Mouse (Mus musculus): ENCODE results near the gene Rab36.
"Not testable (repeated sequence)": the region's sequence is repeated elsewhere in the genome, so short reads cannot be mapped to it uniquely, and the experiment has no call there.

Gene Rab36

DNA sequence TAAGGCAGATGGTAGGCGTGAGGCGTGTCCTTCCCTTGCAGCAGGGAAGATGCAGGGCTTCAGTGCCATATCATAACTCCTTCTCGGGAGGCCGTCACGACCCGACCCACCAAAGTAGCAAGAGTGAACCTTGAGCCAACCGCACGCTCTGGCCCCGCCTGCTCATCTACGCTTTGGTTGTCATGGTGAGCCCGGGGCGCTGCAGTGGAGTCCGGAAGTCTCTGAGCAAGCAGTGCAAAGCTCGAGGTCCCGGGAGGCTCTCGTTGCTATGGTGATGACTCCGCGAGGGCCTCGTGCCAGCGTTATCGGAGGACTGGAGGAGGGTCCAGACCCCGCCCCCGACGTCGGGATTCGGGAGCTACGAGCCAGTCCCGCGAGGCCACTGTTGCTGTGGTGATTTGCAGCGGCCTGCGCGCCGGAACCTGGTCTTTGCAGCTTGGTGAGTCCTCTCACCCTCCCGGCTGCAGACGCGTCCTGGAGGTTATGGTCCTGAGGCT lies at the start of gene Rab36:
Rab36 (plus strand) TSS at position 176 of the 497 bp plus-strand sequence.
- DNase-seq (ENCODE audit: low spot score in 2 of 2), result peak; percentile 92 to 96

DNA sequence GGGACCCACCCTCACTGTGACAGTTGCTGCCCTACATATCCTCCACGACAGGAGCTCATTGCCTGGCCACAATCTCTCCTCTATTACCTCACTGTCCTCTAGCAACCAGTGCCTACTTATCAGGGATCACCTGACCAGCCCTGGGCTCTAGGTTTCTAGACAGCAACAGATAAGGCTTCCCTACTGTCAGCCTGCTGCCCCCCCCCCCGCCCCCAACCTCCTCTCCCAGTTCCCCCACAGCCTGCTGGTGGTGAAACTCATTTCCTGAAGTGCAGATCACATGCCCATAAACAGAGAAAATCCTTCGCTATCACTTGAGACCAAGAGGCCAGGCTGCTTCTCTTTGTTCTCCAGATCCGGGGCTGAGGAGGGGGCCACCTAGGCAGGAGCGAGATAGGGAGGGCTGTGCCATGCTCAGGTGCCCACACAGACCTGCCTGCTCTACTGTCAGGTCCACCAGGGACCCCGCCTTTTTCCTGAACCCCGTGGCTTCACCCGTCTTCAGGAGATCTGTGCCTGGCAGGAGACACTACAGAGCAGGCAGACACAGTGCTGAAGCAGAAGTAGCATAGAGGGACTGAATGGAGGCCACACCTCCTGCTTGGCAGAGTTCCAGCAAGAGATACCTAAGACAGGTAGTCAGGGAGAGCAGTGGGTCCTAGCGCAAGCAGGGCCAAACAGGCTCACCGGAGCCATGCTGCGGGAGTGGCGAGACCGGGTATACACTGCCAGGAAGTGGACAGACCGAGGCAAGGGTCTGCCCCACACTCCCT lies 49.0 kb upstream of the Rab36 start:
- no peak for DNase-seq (ENCODE audit: low spot score in 2 of 2)

DNA sequence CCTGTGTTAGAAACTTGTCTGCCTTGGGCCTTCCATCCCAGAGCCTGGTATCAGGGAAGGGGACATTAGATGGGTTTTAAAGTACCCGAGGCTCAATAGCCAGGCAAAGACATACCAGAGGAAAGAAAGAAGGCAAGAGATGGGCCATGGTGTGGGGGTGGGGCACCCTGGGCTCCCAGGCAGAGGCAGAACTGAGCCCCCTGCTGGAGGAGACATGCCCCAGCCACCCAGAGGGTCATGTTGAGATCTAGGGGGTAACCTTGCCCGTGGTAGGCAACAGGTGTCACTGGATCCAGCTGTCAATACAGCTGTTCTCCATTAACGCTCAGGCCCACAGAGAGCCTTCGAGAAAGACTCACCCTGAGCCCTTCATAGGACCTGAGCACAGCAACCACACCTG lies 47.0 kb upstream of the Rab36 start:
- no peak for DNase-seq (ENCODE audit: low spot score in 2 of 2)

DNA sequence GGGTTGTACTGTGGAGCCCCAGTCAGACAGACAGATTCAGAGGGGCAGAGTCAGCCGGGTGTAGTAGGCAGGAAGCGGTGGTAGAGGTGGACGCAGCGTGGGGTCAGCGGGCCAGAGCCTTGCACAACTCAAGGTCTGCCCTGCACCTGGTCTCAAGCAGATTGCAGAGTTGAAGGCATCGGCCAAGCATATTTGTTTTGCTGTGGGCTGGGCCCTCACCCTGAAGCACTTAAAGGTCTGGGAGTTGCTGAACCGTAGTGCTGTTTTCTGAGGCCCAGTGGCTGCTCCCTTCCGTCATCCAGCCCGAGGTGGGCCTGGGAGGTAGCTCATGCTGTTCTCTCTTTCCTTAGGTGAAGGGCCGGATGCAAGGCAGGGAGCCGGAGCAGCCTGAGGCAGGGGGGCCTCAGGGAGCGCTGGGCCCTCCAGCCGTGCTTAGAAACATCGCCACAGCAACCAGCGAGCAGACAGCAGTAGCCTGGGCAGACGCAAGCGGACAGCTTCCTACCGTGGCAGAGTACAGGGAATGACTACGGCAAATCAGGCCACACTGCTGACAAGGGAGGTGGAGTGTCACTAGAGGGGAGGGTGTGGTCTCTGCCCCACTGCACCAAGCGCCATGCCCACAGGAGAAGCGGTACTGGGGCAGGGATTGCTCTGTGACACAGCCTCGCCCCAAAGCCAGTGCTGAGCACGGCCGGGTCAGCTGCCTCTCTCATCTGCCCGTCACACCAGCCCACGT lies 46.1 kb upstream of the Rab36 start:
- no peak for DNase-seq (ENCODE audit: low spot score in 2 of 2)

DNA sequence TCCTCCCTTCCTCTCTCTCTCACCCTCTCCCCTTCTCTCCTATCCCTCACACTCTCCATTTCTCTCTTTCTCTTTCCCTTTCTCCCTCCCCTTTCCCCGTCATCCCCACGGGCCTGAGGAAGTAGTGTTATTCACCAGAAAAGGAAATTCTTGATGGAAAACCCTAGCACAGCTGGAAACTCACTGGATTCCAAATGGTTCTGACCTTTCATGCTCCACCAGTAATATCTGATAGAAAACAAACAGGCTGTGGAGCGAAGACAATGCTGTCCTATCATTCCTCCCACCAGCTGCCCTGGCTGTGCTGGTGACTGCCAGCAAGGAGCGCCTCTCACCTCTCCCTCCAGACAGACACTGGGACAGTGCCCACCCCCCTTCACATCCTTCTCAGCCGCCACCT lies 42.0 kb upstream of the Rab36 start:
- no peak for DNase-seq (ENCODE audit: low spot score in 2 of 2)

DNA sequence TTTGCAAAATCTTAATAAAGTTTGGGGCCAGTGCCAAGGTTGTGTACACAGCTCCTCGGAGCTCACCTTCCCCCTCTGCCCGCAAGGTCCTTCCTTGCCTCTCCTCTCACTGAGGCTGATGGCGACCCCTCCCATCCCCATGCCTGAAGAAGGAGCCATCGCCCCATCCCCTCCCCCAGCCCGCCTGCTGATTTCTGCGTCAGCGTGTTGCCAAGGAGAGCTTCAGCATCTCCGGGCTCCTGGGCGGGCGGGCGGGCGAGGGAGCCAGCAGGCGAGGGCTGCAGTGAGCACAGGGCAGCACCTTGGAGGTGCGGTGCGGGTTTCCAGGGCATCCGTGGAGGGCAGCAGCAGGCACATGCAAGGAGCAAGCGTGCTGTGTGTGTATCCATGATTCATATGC lies 41.5 kb upstream of the Rab36 start:
- peak in 1 of 2 experiments; percentile 55 for DNase-seq (ENCODE audit: low spot score in 2 of 2)

DNA sequence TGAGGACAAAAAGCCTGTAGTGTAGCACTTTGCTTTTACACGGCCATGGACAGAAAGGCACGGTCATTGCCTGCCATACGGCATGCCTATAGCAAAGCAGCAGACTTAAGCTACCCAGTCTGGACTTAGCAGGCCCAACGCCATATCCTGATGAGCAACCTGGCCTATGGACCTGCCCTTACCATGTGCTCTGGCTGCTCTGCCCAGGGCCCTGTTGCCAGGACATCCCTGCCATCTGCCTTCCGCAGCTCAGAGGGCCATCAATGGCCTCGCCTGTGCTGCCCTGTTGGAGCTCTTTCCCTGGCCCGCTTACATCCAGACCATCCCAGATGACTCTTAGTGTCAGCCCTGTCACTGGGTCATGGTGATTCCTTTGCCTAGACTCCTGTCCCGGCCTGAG lies 35.5 kb upstream of the Rab36 start:
- DNase-seq (ENCODE audit: low spot score in 2 of 2), result no peak

DNA sequence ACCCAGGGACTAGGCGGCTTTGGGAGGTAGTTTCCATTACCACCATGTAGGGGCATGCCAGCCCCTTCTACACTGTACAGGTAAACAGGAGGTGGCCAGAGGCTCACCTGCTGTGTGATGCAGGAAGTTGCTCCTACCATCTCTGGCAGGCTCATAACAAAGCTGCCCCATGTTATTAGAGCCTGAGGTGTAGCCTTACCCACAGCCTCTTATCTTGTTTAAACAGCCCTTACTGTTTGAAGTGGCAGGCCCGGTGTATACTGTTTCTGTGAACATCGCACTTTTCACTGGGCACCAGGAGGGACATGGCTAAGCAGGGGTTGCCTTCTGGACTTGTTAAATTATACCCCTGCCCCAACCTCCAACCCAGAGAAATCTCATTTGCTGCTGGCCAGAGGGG lies 32.8 kb upstream of the Rab36 start:
- DNase-seq (ENCODE audit: low spot score in 2 of 2), result no peak

DNA sequence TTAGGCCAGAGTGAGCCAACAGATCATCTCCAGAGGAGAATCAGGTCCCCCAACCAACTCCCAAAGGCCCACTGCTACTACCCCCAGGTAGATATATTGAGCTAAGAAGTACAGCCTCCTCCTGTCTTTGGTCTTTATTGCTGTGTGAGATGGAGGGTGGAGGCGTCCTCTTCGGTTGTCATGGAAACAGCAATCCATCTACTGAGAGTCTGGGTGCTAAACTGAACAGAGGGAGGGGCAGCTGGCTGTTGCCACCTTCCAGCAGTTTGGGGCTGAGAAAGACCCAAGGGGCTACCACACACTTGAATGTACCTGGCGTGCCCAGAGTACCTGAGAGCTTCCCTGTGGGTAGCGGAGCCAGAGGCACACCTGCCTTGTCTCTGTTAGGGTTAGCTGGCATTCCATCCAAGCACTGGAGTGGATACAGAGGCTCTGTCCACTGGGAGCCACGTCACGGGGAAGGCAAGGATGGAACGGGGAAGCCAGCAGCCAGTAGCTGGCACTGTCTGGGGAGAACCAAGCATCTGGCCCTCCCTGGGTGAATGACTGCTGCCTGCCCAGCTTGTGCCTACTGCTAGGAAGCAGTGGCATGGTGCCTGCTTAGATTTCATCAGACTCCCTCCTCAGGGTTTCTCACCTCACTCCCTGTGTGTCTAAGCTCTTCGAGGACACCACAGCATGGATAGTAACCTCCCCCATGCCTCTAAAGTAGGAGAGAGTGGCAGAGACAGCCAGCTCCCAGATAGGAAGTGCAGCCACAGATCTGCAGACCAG lies 29.8 kb upstream of the Rab36 start:
- DNase-seq (ENCODE audit: low spot score in 2 of 2), result peak; percentile 46 to 69

DNA sequence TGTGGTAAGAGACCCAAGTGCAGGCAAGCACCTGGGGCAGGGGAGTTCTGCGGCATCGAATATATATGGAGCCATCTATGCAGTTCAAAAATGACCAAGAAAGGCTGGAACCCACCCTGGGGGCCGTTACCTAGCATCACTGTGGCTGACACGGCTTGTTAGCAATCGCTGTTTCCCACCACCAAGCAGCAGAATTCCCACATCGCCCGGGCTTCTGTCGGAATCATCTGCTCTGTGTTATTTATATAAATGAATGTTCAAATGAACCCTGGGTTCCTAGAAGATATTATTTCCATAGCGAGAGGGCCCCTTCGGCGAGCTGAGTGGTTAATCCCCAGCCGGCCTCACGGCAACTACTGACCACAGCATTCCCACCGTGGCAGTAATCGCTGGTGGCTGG lies 26.2 kb upstream of the Rab36 start:
- no peak for DNase-seq (ENCODE audit: low spot score in 2 of 2)

DNA sequence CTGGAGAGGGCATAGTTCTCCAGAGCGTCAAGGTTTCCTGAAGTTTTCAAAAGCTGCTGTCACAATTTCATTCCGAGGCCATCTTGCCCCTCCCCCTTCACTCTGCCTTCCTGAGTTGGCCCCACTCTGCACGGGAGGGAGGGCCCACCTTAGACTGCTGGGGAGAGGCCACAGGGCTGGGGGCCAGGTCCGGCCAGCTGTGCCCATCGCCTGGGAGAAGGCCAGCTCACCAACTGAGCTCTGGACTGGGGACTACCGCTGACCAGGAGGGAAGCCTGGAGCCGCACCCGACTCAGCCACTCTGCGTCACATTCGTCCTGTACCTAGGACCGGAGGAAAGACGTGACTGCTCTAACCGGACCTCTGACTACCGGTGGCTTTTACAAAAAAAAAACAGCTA lies 21.4 kb upstream of the Rab36 start:
- DNase-seq (ENCODE audit: low spot score in 2 of 2), result no peak

DNA sequence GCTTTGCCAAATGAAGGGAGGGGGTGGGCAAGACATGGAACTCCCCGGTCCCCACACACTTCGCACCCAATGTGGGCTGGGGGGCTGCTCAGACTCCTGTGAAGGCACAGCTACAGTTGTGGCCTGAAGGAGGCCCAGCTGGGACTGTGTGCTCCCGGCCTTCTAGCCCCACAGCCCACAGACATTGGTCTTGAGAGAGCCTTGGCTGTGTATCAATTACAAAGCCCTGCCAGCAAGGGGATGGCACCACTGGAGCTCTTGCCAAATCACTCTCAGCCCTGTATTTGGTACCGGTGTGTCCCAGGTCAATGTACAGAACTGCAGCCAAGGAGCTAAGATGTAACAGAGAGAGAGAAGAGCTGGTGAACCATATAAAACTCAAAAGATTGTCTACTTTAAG lies 20.4 kb upstream of the Rab36 start:
- DNase-seq (ENCODE audit: low spot score in 2 of 2), result no peak

DNA sequence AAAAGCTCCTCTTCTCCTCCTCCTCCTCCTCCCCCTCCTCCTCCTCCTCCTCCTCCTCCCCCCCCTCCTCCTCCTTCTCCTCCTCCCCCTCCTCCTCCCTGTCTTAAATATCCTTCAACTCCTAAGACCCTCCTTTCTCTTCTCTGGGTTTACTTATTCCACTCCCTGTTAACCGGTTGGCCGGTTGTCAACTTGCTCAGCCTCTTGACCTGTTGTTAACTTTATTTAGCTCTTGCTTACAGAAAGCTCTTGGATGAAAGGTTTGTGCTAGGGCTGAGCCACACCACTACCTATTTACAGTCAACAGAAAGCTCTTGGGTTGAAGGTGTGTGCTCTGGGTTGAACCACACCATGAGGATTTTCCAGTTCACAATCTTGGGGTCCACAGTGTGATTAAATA lies 16.6 kb upstream of the Rab36 start:
- DNase-seq (ENCODE audit: low spot score in 2 of 2), result no peak

DNA sequence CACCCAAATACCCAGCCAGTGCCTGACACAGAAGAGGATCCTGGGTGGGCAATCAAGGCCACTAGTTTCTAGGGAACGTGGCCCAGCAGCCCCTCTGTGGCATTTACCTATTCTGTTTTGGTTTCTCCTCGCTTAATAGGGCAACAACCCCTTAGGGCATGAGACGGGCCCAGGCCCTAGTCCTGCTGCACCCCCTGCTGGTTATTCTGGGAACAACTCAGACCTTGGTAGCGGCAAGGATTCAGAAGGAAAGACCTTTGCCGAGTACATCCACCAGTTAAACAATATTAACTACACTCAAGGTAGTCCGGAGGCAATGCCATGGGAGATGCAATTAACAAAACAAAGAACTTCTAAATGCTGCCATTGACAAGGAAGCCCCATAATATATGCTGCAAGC lies 15.7 kb upstream of the Rab36 start:
- peak; percentile 59 to 84 for DNase-seq (ENCODE audit: low spot score in 2 of 2)

DNA sequence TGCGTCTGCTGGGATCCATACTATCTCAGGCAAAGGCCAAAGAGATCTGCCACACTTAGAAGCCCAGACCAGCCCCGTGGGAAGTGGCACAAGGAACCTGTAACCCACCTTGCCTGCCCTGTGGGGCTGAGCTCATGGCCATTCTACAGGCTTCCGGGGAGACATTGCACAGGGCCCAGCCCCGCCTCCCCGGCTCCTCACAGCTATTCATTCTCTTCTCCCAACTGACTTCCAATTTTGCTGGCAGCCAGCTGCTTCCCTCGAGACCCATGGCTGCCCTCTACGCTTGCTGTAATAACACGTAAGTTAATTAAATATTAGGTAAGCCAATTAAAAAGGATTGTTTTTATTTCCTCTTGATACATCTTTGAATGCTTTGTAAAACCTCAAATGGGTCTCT lies 10.4 kb upstream of the Rab36 start:
- DNase-seq (ENCODE audit: low spot score in 2 of 2), result no peak

DNA sequence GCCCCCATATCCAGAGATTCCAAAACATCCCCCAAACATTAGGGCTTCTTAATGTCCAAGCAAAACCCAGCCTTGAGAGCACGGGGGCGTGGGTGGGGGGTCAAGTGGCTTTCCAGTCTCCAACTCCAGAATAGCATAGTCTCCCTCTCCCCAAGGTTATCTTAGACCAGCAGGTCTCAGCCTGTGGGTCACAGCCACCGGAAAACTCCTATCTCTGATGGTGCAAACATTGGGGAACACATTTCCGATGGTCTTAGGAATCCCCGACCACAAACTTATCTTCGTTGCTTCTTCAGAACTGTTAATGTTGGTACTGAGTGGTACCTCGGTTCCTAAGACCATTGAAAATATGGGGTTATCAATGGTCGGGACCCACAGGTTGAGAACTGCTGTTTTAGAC lies 8.1 kb upstream of the Rab36 start:
- no peak for DNase-seq (ENCODE audit: low spot score in 2 of 2)

DNA sequence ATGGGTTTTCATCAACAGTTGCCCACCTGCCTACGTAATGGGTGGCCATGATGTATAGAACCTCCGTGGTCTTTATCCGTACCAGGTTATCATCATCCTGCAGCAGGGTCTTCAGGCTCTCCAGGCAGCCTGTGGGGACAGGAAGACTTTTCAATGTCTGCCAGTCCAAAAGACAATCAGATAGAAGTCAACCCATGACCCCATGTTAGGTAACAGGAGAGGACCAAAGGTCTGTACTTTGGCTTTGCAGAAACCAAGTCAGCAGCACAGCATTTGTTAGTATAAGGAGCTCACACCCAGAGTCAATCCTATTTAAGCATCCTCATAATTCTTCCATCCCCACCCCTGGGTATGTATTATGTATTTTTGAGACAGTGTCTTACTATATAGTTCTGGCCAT lies 7.2 kb upstream of the Rab36 start:
- DNase-seq (ENCODE audit: low spot score in 2 of 2), result no peak

DNA sequence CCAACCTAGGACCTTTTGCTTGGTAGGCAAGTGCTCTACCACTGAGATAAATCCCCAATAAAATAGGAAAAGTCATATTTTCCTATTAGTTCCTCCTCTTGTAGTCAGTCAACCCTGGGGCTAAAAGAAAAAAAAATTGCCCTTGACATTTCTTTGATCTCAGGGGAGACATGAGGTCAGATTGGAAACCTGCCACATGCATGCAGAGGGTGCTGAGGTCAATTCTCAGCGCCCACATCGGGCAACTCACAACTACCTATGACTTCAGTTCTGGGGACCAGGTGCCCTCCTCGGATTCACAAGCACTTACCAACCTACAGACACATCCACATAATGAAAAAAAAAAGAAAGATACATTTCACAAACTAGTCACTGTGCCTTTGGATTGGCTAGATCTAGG lies 6.6 kb upstream of the Rab36 start:
- no peak for DNase-seq (ENCODE audit: low spot score in 2 of 2)

DNA sequence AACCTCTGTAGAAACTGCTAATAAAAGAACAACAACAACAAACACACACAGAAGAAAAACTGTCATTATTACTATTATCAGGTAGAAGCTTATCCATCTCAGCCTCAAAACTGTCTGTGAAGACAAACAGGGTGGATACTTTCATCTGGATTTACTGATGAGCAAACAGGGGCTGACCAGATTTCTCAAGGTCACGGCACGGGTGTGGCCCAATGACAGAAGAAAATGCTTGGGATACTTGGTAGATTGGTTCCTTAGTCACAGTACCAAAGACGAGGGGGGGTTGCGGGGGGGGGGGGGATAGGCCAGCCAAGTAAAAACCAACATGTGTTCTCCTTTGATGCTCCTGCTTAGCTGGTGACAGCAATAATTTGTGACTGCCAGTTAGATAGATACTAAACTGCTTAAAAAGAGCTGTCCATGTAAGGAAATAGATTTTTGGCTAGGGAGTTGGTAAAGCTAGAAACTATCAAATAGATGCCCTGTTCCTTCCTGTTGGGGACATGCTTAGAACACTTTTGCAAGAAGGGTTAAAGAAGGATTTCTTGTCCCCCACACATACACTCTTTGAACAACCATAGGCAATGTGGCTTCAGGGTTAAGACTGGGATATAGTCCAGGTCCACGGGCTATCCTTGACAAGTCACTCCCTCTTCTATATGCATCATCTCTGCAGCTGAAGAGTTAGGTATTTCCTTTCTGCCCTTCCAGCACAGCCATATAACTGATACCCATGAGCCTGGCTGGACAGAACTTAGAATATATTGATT lies 5.3 kb upstream of the Rab36 start:
- DNase-seq (ENCODE audit: low spot score in 2 of 2), result no peak

DNA sequence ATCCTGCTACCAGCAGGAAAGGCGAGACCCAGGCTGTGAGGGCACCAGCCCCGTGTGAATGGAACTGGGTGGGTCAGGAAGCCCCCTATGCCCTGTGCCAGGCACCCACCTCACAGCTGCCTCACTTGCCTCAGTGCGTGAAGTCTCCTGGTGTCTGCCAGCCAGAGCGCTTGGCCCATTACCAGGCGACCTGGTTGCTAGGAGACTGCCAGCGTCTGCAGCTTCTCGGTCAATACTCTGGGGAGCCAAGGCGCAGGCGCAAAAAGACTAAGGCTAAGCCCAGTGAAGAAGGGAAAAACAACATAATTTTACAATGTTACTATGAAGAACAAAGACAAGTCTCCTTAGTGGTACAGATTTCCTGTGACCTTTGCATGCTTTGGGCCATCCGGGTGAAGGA lies 4.5 kb upstream of the Rab36 start, which contains the start of gene Rsph14:
Rsph14 (minus strand) TSS at position 192 of the 400 bp plus-strand sequence.
- peak; percentile 67 to 78 for DNase-seq (ENCODE audit: low spot score in 2 of 2)

DNA sequence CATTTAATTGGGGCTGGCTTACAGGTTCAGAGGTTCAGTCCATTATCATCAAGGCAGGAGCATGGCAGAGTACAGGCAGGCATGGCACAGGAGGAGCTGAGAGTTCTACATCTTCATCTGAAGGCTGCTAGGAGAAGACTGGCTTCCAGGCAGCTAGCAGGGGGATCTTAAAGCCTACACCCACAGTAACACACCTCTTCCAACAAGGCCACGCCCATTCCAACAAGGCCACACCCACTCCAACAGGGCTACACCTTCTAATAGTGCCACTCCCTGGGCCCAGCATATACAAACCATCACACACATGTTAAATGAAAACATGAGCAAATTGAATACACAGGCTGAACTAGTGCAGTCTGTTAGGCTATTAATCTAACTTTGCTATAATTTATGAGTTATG lies 5.2 kb downstream of the Rab36 start:
- not testable (repeated sequence) for DNase-seq (ENCODE audit: low spot score in 2 of 2)

DNA sequence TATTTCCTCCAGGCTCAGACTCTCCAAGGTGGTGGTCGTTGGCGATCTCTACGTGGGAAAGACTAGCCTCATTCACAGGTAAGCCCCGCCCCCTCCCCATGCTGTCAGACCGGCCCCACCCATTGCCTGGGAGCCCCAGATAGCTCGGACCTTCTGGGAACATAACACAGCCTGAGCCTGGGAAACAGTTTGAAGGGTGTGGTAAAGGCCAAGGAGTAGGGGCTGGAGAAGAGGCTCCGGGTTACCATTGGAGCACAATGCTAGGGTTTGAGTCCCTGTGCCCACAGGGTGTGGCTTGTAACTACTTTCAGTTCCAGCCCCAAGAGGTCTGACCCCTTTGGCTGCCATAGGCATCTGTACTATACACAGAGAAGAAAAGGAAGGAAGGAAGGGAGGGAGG lies 7.6 kb downstream of the Rab36 start:
- no peak for DNase-seq (ENCODE audit: low spot score in 2 of 2)
